In the genomic region with DNA sequence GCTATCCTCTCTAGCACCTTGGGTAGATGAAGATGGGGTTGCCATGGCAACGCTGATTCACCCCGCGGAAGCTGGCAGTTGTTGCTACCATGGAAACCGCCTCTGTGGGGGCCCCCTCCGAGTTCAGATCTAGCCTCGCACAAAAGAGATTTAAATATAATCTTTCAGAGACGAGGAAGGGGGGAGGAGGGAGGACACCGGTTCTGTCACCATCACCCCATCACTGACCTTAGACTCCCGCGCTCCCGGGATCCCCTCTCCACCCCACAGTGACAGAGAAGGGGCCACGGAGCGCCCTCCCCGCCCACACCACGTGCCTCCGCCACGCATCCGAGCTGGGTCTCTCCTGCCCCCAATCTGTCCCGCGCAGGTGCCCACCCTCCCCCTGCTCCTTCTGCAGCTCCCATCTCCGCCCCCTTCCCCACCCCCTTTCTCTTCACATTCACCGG, we compare ENCODE assay signal across 8 mouse cellular contexts. TPM values are rescaled to one million over a fixed set of nuclear protein-coding genes. Genes with fewer than 3 reads are reported as not detected.
DNase-seq lines count a peak whose midpoint lies in the region; ATAC-seq and TF ChIP-seq lines count a peak whose summit lies in the region.

No protein-coding gene starts in this region.

- peak overlapping the region; percentile 57 for H3K9ac ChIP-seq in forebrain, embryonic 11.5 days (ENCODE audit: low read length)
- no peak overlapping the region for H3K9ac ChIP-seq in liver, postnatal 0 days (replicated peaks)

- WGBS in forebrain, embryonic 11.5 days = under 1% methylated on average over 20 of the region's 22 CpGs
- 3% methylated on average over 21 of the region's 22 CpGs for WGBS in liver, postnatal 0 days (ENCODE audit: insufficient replicate concordance)

- peak overlapping the region; percentile 73; the same call in 1 of the 2 replicates for H3K27ac ChIP-seq in forebrain, embryonic 11.5 days (ENCODE audit: low read depth, low read length)
- H3K27ac ChIP-seq in liver, postnatal 0 days (ENCODE audit: low read depth) = no peak overlapping the region

- no peak for TF ChIP-seq EP300 in liver, postnatal 0 days (IDR thresholded peaks at IDR 0.05; ENCODE audit: low read depth)

- ATAC-seq in forebrain, embryonic 11.5 days (replicated peaks; ENCODE audit: low FRiP score) = peak; percentile 84
- no peak for ATAC-seq in liver, postnatal 0 days

- DNase-seq in cerebellum, adult 18-20 months = peak; percentile 69
- DNase-seq in forebrain, embryonic 11.5 days (ENCODE audit: low spot score) = peak; percentile 89
- peak; percentile 95 for DNase-seq in layer of hippocampus, adult 9-11 months
- peak; percentile 57 for DNase-seq in neural tube, embryonic 10.5 days (ENCODE audit: extremely low spot score, low spot score)
- no peak for DNase-seq in spleen, adult 12 weeks (ENCODE audit: low spot score)
- no peak for DNase-seq in heart, postnatal 10 days
- DNase-seq in kidney, adult 18-20 months = no peak
- DNase-seq in liver, postnatal 0 days = no peak

- no peaks in the 10 kb centered on the region for H3K9me3 ChIP-seq in forebrain, embryonic 11.5 days (ENCODE audit: control insufficient read depth, low read length)
- no peaks in the 10 kb centered on the region for H3K9me3 ChIP-seq in liver, postnatal 0 days (ENCODE audit: low read length)

- peak overlapping the region; percentile 37 for H3K4me3 ChIP-seq in forebrain, embryonic 11.5 days (ENCODE audit: low read depth, low read length)
- H3K4me3 ChIP-seq in liver, postnatal 0 days (ENCODE audit: low read depth, low read length) = no peak overlapping the region

- H3K27me3 ChIP-seq in forebrain, embryonic 11.5 days (ENCODE audit: control insufficient read depth, insufficient read depth, low read length) = no peaks in the 10 kb centered on the region; the same call in none of the 2 replicates
- H3K27me3 ChIP-seq in liver, postnatal 0 days (ENCODE audit: insufficient read depth, low read length) = peaks cover 70% of the 10 kb centered on the region

- H3K4me2 ChIP-seq in forebrain, embryonic 11.5 days (ENCODE audit: low read depth, low read length, severe bottlenecking) = peak overlapping the region; percentile 84
- no peak overlapping the region for H3K4me2 ChIP-seq in liver, postnatal 0 days (ENCODE audit: low read depth, low read length)

- intact Hi-C loops in heart, postnatal 10 days (cut with DNase I) = no loop called here

- no peaks in the 10 kb centered on the region for H3K36me3 ChIP-seq in forebrain, embryonic 11.5 days (ENCODE audit: control insufficient read depth, insufficient read depth, low read length)
- H3K36me3 ChIP-seq in liver, postnatal 0 days (replicated peaks; ENCODE audit: insufficient read depth, low read length) = no peaks in the 10 kb centered on the region

- H3K4me1 ChIP-seq in forebrain, embryonic 11.5 days (replicated peaks; ENCODE audit: control insufficient read depth, insufficient read depth, low read length) = peaks cover 6% of the 10 kb centered on the region; the same call in 1 of the 2 replicates
- no peaks in the 10 kb centered on the region for H3K4me1 ChIP-seq in liver, postnatal 0 days (ENCODE audit: insufficient read depth)

- no peak for TF ChIP-seq CTCF in liver, postnatal 0 days (IDR thresholded peaks at IDR 0.05; ENCODE audit: low read depth)

RNA-seq across cellular contexts. Expression of a gene that starts 9.5 kb away (rescaled TPM):
- 9.7 and 19.6 TPM in 2 replicates for polyA plus RNA-seq in forebrain, embryonic 11.5 days (2014; fragmentation: Nextera tagmentation; extraction: Ambion mirVana)
- under 1 TPM; 0.32 to 0.48 TPM for total RNA-seq in heart, postnatal 10 days (2021)
- polyA plus RNA-seq in liver, postnatal 0 days (2015; fragmentation: Nextera tagmentation; extraction: Ambion mirVana) = not detected in 2 replicates

RNA-seq across cellular contexts. Expression of a gene that starts 17.6 kb away (rescaled TPM):
- polyA plus RNA-seq in forebrain, embryonic 11.5 days (2014; fragmentation: Nextera tagmentation; extraction: Ambion mirVana) = 10.5 and 10.8 TPM in 2 replicates
- 100 to 1,000 TPM; 139 to 163 TPM for total RNA-seq in heart, postnatal 10 days (2021)
- 19.6 and 21.1 TPM in 2 replicates for polyA plus RNA-seq in liver, postnatal 0 days (2015; fragmentation: Nextera tagmentation; extraction: Ambion mirVana)

RNA-seq across cellular contexts. Expression of a gene that starts 23.2 kb away (rescaled TPM):
- polyA plus RNA-seq in forebrain, embryonic 11.5 days (2014; fragmentation: Nextera tagmentation; extraction: Ambion mirVana) = 71.8 and 72.3 TPM in 2 replicates
- 10 to 100 TPM; 64.0 to 65.0 TPM for total RNA-seq in heart, postnatal 10 days (2021)
- polyA plus RNA-seq in liver, postnatal 0 days (2015; fragmentation: Nextera tagmentation; extraction: Ambion mirVana) = 29.2 and 30.6 TPM in 2 replicates

RNA-seq across cellular contexts. Expression of a gene that starts 26.9 kb away (rescaled TPM):
- polyA plus RNA-seq in forebrain, embryonic 11.5 days (2014; fragmentation: Nextera tagmentation; extraction: Ambion mirVana) = 0.36 and 0.68 TPM in 2 replicates
- total RNA-seq in heart, postnatal 10 days (2021) = under 1 TPM; 0.86 to 0.87 TPM
- polyA plus RNA-seq in liver, postnatal 0 days (2015; fragmentation: Nextera tagmentation; extraction: Ambion mirVana) = 6.3 and 7.4 TPM in 2 replicates

RNA-seq across cellular contexts. Expression of a gene that starts 51.0 kb away (rescaled TPM):
- polyA plus RNA-seq in forebrain, embryonic 11.5 days (2014; fragmentation: Nextera tagmentation; extraction: Ambion mirVana) = 0.45 and 0.68 TPM in 2 replicates
- total RNA-seq in heart, postnatal 10 days (2021) = under 1 TPM; 0.60 to 0.74 TPM
- 4.0 and 4.4 TPM in 2 replicates for polyA plus RNA-seq in liver, postnatal 0 days (2015; fragmentation: Nextera tagmentation; extraction: Ambion mirVana)

Comparison
In these comparisons a context has a peak if more than half of its experiments do, and no peak if none do; other contexts are left out.
1. DNase-seq: peak in cerebellum, adult 18-20 months (2 of 2), forebrain, embryonic 11.5 days (single experiment), layer of hippocampus, adult 9-11 months (single experiment) and neural tube, embryonic 10.5 days (single experiment); none in spleen, adult 12 weeks (single experiment), heart, postnatal 10 days (0 of 2), kidney, adult 18-20 months (single experiment) and liver, postnatal 0 days (single experiment).
2. RNA of a gene that starts 9.5 kb away (polyA plus RNA-seq): 9.7 to 19.6 TPM in forebrain, embryonic 11.5 days; not detected in liver, postnatal 0 days; every median in the first group is over 10 times any median in the second.